Mouse (Mus musculus): Measurements from ENCODE around the gene Nck1.

- no peak for TF ChIP-seq CTCF (IDR thresholded peaks at IDR 0.05; ENCODE audit: insufficient read depth, low read depth, low read length)
- no peak for TF ChIP-seq POLR2A (IDR thresholded peaks at IDR 0.05; ENCODE audit: insufficient read depth, low read depth, low read length)
These were observed 85.7 kb downstream of the Nck1 start for GRCm38 (mm10) chr9:100460203-100460602.
